Mouse (Mus musculus): ENCODE measurements at regions not wholly inside any gene's neighbourhood (a gene's known extent, or its start where the extent isn't known, plus 50 kb on each side); places are given as distances from the start of the nearest gene placed in this dataset.
A peak's percentile ranks its signal among the peaks of the same experiment; 100 is the strongest.

- no peak overlapping the region for H3K9ac ChIP-seq (ENCODE audit: low read depth, low read length)
- H3K4me2 ChIP-seq (replicated peaks; ENCODE audit: low read depth, low read length): no peak overlapping the region
- no peak for ATAC-seq (ENCODE audit: low FRiP score, low TSS enrichment)
- no peaks in the 10 kb centered on the region for H3K4me1 ChIP-seq (ENCODE audit: control insufficient read depth, insufficient read depth, low read length)
- 88% methylated on average over 1 of the region's 1 CpGs for WGBS
- no peaks in the 10 kb centered on the region for H3K9me3 ChIP-seq (ENCODE audit: control insufficient read depth, low read length)
- no peak overlapping the region for H3K4me3 ChIP-seq (ENCODE audit: low read length)
- H3K27me3 ChIP-seq (ENCODE audit: control insufficient read depth, insufficient read depth, low read length): no peaks in the 10 kb centered on the region
- no peaks in the 10 kb centered on the region for H3K36me3 ChIP-seq (ENCODE audit: control insufficient read depth, insufficient read depth, low read length)
- no peak overlapping the region for H3K27ac ChIP-seq (ENCODE audit: low read depth, low read length)
Observed at GRCm38 (mm10) chr5:95864252-95864651, 88.5 kb downstream of the E330014E10Rik start.

- H3K9me3 ChIP-seq (ENCODE audit: control insufficient read depth, low read length): no peaks in the 10 kb centered on the region
- no peaks in the 10 kb centered on the region for H3K4me1 ChIP-seq (ENCODE audit: control insufficient read depth, insufficient read depth, low read length)
- H3K9ac ChIP-seq (ENCODE audit: low read depth, low read length): no peak overlapping the region
- H3K4me3 ChIP-seq (ENCODE audit: low read length): no peak overlapping the region
- H3K4me2 ChIP-seq (replicated peaks; ENCODE audit: low read depth, low read length): no peak overlapping the region
- no peak for ATAC-seq (ENCODE audit: low FRiP score, low TSS enrichment)
- no peaks in the 10 kb centered on the region for H3K27me3 ChIP-seq (ENCODE audit: control insufficient read depth, insufficient read depth, low read length)
- no peak overlapping the region for H3K27ac ChIP-seq (ENCODE audit: low read depth, low read length)
- WGBS: 69% methylated on average over 3 of the region's 3 CpGs
- no peaks in the 10 kb centered on the region for H3K36me3 ChIP-seq (ENCODE audit: control insufficient read depth, insufficient read depth, low read length)
Observed at GRCm38 (mm10) chr5:95864725-95865492, 89.1 kb downstream of the E330014E10Rik start.

GRCm38 (mm10) chr5:95865516-95865915 lies 89.7 kb downstream of the E330014E10Rik start:
- 88% methylated on average over 2 of the region's 2 CpGs for WGBS
- Histone ChIP-seq H3K27ac (ENCODE audit: low read depth, low read length) (no peak overlapping the region), H3K4me3 (ENCODE audit: low read length) (no peak overlapping the region), H3K4me2 (replicated peaks; ENCODE audit: low read depth, low read length) (no peak overlapping the region), H3K36me3 (ENCODE audit: control insufficient read depth, insufficient read depth, low read length) (no peaks in the 10 kb centered on the region), H3K27me3 (ENCODE audit: control insufficient read depth, insufficient read depth, low read length) (no peaks in the 10 kb centered on the region), H3K4me1 (ENCODE audit: control insufficient read depth, insufficient read depth, low read length) (no peaks in the 10 kb centered on the region), H3K9ac (ENCODE audit: low read depth, low read length) (no peak overlapping the region), H3K9me3 (ENCODE audit: control insufficient read depth, low read length) (no peaks in the 10 kb centered on the region)
- ATAC-seq (ENCODE audit: low FRiP score, low TSS enrichment): no peak

- Histone ChIP-seq H3K4me2 (replicated peaks; ENCODE audit: low read depth, low read length) (no peak overlapping the region), H3K9ac (ENCODE audit: low read depth, low read length) (no peak overlapping the region), H3K27ac (ENCODE audit: low read depth, low read length) (no peak overlapping the region), H3K36me3 (ENCODE audit: control insufficient read depth, insufficient read depth, low read length) (no peaks in the 10 kb centered on the region), H3K9me3 (ENCODE audit: control insufficient read depth, low read length) (no peaks in the 10 kb centered on the region), H3K4me1 (ENCODE audit: control insufficient read depth, insufficient read depth, low read length) (no peaks in the 10 kb centered on the region), H3K4me3 (ENCODE audit: low read length) (no peak overlapping the region), H3K27me3 (ENCODE audit: control insufficient read depth, insufficient read depth, low read length) (no peaks in the 10 kb centered on the region)
- WGBS: 63% methylated on average over 4 of the region's 4 CpGs
- no peak for ATAC-seq (ENCODE audit: low FRiP score, low TSS enrichment)
Observed at GRCm38 (mm10) chr5:95866848-95867495, 89.8 kb upstream of the Cxcl13 start.

- H3K4me2 ChIP-seq (replicated peaks; ENCODE audit: low read depth, low read length): no peak overlapping the region
- H3K27ac ChIP-seq (ENCODE audit: low read depth, low read length): no peak overlapping the region
- ATAC-seq (ENCODE audit: low FRiP score, low TSS enrichment): no peak
- H3K27me3 ChIP-seq (ENCODE audit: control insufficient read depth, insufficient read depth, low read length): no peaks in the 10 kb centered on the region
- H3K9me3 ChIP-seq (ENCODE audit: control insufficient read depth, low read length): no peaks in the 10 kb centered on the region
- WGBS: 60% methylated on average over 3 of the region's 3 CpGs
- H3K4me1 ChIP-seq (ENCODE audit: control insufficient read depth, insufficient read depth, low read length): no peaks in the 10 kb centered on the region
- H3K36me3 ChIP-seq (ENCODE audit: control insufficient read depth, insufficient read depth, low read length): no peaks in the 10 kb centered on the region
- H3K4me3 ChIP-seq (ENCODE audit: low read length): no peak overlapping the region
- H3K9ac ChIP-seq (ENCODE audit: low read depth, low read length): no peak overlapping the region
Observed at GRCm38 (mm10) chr5:95870336-95870845, 86.4 kb upstream of the Cxcl13 start.

GRCm38 (mm10) chr5:95874969-95875368 lies 81.8 kb upstream of the Cxcl13 start:
- Histone ChIP-seq H3K4me1 (ENCODE audit: control insufficient read depth, insufficient read depth, low read length) (no peaks in the 10 kb centered on the region), H3K9me3 (ENCODE audit: control insufficient read depth, low read length) (no peaks in the 10 kb centered on the region), H3K4me3 (ENCODE audit: low read length) (no peak overlapping the region), H3K27ac (ENCODE audit: low read depth, low read length) (no peak overlapping the region), H3K27me3 (ENCODE audit: control insufficient read depth, insufficient read depth, low read length) (no peaks in the 10 kb centered on the region), H3K9ac (ENCODE audit: low read depth, low read length) (no peak overlapping the region), H3K36me3 (ENCODE audit: control insufficient read depth, insufficient read depth, low read length) (no peaks in the 10 kb centered on the region), H3K4me2 (replicated peaks; ENCODE audit: low read depth, low read length) (no peak overlapping the region)
- 47% methylated on average over 5 of the region's 5 CpGs for WGBS
- 0 out of 2 replicates have a peak, but pooled peaks have one; percentile 66 for ATAC-seq (ENCODE audit: low FRiP score, low TSS enrichment)

- Histone ChIP-seq H3K27me3 (ENCODE audit: control insufficient read depth, insufficient read depth, low read length) (no peaks in the 10 kb centered on the region), H3K9ac (ENCODE audit: low read depth, low read length) (no peak overlapping the region), H3K27ac (ENCODE audit: low read depth, low read length) (no peak overlapping the region), H3K9me3 (ENCODE audit: control insufficient read depth, low read length) (no peaks in the 10 kb centered on the region), H3K4me3 (ENCODE audit: low read length) (no peak overlapping the region), H3K4me1 (ENCODE audit: control insufficient read depth, insufficient read depth, low read length) (no peaks in the 10 kb centered on the region), H3K36me3 (ENCODE audit: control insufficient read depth, insufficient read depth, low read length) (no peaks in the 10 kb centered on the region), H3K4me2 (replicated peaks; ENCODE audit: low read depth, low read length) (no peak overlapping the region)
- peak; percentile 81 for ATAC-seq (ENCODE audit: low FRiP score, low TSS enrichment)
Observed at GRCm38 (mm10) chr5:95880914-95881313, 75.8 kb upstream of the Cxcl13 start.

All from kidney, embryonic 14.5 days (tissue).